Mouse (Mus musculus) right cerebral cortex, adult 18-20 months (tissue): Measurements from ENCODE around the gene Adk.
"Not testable (repeated sequence)": the region's sequence is repeated elsewhere in the genome, so short reads cannot be mapped to it uniquely, and the experiment has no call there.

Source experiments
- DNase-seq: peaks from one replicate; pipeline ENCODE4 v3.0.0; 2022; ENCODE audit warnings: mixed read lengths

Adk gene

GRCm38 (mm10) chr14:21441772-21442533 lies 389.6 kb downstream of the Adk start:
- DNase-seq = no peak

- DNase-seq = no peak
These were observed 400.2 kb downstream of the Adk start for GRCm38 (mm10) chr14:21452581-21452980.

DNA sequence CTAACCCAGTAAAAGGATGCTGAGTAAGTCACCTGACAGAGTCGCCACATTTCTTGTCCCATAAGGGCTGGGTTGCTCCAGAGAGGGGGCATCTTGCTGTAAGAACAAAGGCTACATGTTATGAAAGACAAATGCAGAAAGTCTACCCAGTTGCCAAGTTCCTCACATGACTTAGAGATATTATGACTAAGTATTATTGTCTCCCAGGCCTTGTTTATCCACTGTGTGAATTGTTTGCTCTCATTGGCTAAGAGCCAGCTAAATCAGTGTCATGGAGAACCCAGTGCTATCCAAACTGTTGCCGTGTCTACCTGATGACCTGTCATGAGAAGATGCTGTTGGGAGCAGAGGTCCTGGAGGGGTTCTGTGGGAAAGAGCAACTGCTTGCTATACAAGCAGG lies 401.5 kb downstream of the Adk start:
- no peak for DNase-seq

DNA sequence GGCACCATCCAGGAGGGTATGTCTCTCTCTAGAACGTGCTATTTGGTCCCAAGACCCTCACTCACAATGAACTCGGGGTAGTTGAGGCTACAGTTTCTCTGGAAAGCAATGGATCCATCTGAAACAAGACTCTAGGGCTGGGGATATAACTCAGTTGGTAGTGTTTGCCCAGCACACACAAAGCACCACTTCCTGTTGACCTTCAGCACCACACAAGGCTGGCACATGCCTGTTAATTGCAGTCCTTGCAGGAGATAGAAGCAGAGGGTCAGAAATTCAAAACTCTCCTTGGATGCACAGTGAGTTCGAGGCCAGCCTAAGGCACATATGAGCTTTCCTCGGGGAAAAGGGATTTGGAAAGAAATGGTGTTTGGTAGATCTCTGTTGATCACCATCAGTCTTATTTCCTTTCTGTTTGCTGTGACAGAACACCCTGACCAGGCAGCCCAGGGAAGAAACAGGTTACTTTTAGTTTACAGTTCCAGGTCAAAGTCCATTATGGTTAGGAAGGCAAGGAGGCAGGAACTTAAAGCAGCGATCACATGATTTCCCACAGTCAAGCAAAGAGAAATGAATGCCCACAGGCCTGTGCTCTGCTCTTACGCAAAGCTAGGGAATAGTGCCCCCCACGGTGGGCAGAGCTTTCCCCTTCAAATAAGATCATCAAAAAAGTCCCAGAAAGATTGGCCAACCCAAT lies 403.4 kb downstream of the Adk start:
- DNase-seq = no peak

DNA sequence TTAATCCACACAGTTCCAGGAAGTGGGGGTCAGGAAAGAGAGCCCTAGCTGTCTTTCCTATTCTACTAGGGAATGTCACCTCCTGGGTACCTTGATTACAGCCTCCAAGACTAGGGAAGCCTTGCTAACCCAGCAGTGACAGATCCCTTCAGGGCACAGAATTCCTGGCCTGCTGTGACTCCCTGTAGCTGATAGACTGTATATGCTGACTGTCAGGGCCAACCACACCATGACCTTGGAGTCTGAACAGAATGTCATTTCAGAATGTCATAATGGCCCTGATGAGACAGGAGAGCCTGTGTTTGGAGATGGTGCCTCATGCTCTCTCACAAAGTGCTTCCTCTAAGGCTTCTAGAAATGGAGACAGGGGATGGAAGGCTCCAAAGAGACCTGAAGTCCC lies 404.2 kb downstream of the Adk start:
- DNase-seq = no peak

DNA sequence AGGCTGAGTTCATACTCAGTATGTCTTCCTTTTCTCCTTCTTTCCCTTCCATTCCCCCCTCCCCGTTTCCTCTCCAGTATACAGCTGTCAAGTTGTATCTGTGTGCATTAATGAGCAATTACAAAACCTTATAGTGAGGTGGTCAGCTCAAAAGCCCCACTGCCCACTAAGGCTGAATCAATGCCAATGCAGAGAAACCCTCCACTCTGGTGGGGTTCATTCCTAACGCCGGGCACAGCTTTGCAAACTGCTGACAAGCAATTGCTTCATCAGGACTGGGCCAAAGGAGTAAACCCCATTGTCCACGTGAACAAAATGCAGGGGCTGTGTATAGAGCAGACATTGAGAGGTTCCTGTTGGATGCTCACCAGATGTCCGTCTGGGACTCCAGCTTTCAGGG lies 405.5 kb downstream of the Adk start:
- no peak for DNase-seq

DNA sequence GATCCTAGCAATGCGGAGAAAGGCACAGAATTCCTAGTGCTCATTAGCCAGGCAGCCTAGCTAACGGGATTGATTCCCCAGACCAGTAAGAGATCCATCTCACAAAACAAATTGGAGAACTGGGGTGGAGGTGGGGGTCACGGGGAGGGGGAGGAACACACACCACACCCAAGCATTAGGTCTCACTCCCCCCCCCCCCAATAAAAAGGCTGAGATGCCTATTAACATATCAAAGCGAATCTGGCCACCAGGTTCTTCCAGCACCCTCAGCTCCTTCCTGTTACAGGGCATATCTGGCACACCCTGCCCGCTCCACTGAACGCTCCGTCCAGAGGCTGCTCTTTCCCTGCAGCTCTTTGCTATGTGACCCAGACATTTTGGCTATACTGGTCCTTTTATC lies 406.3 kb downstream of the Adk start:
- DNase-seq = no peak

GRCm38 (mm10) chr14:21459163-21459562 lies 406.8 kb downstream of the Adk start:
- no peak for DNase-seq

DNA sequence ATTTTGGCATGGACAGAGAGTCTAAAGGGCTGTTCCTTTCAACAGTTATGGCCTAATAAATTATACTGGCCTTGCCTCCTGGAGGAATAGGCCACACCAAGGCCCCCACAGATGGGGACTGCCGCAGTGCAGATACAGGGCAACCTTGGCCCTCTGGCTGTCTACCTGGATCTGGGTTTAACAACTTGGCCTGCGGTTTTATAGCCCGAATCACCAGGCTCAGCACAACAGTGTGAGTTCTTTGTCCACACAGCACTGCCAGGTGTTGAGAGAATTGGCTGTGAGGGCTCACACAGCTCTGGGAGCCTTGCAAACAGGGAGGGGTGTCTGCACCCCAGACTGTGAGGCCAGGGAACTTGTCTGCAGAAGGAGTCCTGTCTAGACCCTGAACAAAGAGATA lies 410.0 kb downstream of the Adk start:
- no peak for DNase-seq

GRCm38 (mm10) chr14:21463117-21463712 lies 410.8 kb downstream of the Adk start:
- DNase-seq = no peak

DNA sequence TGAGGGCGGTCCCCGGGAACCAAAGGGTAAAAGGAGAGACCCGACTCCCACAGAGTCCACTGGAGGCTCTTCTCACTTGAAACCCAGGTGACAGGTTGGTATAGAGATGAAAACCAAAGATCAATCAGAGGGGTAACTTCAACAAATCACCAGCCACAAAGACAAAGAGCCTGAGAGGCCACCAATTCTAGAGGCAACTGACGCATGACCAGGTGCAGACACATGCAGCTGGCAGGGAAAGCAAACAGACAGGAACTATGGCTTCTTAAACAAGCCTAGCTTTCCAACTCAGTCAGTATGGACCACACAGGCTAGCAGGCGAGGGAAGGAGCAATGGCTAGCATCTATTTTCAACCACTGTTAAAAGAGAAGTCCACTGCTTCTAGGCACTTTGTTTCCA lies 418.0 kb downstream of the Adk start:
- DNase-seq = no peak

GRCm38 (mm10) chr14:21471975-21472374 lies 419.6 kb downstream of the Adk start:
- no peak for DNase-seq

DNA sequence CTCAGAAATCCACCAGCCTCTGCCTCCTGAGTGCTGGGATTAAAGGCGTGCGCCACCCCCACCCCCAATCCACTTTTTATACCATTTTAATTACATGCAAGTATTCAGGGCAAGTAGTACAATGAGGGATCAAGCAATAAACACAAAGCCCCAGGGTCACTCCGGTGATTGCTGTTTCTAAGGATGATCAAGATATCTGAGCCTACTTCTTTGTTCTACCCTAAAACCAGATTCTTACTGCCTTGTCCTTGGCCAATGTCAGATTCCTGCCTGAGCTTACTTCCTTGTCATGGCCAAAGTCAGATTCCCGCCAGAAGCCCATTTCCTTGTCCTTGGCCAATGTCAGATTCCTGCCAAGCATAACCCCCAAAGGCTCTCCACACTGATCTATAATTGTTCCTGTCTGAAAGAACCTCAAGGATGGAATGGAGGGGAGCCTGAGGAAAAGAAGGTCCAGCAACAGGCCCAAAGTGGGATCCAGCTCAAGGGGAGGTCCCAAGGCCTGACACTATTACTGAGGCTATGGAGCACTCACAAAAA lies 422.3 kb downstream of the Adk start:
- DNase-seq = not testable (repeated sequence)

DNA sequence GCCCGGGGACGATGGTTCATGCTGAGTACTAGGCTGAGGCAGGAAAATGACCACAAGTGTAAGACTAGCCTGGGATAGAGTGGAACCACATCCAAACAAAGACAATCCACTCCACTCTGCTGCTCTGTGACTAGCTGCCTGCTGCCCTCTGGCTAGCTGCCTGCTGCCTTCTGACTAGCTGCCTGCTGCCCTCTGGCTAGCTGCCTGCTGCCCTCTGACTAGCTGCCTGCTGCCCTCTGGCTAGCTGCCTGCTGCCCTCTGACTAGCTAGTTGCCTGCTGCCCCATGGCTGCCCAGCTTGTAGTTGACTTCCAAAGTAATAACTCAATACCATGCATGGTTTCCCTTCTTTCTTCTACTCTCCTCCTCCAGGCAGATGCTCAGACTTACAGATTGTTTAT lies 424.8 kb downstream of the Adk start:
- DNase-seq = no peak

DNA sequence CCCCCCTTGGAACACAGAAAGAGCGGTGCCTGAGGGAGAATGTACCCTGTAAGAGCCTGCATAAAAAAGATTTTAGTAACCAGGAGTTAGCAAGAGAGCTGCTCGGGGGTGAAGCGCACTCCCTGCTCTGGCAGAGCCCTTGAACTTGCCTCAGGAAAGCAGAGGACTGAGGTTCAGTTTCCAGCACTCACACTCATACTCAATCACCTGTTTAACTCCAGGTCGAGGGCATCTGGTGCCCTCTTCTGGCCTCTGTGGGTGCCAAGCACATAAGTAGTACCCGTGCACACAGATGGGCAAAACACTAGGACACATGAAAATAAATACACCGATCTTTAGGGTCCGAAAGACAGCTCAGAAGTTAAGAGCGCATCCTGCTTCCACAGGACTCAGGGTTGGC lies 427.2 kb downstream of the Adk start:
- no peak for DNase-seq

DNA sequence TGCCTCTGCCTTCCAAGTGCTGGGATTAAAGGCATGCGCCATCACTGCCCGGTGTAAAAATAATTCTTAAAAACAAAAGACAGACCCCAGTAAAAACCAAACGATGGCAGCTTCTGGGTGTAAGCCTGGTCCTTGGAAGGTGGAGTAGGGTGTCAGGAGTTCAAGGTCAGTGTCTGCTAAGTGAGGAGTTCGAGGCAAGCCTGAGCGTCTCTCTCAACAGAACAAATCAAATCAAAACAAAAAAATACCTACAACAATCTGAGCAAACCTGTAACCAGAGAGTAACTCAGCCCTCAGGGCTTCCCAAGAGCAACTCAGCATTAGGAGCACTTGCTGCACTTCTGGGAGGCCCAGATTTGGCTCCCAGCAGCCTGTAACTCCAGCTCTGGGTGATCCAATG lies 427.8 kb downstream of the Adk start:
- no peak for DNase-seq

- DNase-seq = no peak
These were observed 428.9 kb downstream of the Adk start, which contains the start of gene Kat6b for GRCm38 (mm10) chr14:21481231-21481630. Kat6b (plus strand) TSS chr14:21481434.

DNA sequence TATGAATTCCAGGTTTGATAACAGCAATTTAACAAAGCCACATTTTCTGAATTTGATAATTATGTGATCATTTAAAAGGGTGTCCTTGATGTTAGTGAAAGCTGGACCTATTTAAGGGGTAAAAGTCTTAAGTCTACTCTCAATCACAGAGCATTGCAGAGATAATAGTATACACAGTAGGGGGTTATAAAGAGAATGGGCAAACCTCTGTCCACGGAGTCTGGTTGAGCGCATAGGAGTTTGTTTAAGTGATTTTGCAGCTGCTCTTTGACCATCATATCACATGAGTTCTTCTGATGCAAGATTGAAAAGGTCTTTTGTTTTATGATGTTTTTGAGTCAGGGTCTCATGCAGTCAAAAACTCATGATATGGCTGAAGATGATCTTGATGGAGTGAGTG lies 431.8 kb downstream of the Adk start:
- DNase-seq = no peak

DNA sequence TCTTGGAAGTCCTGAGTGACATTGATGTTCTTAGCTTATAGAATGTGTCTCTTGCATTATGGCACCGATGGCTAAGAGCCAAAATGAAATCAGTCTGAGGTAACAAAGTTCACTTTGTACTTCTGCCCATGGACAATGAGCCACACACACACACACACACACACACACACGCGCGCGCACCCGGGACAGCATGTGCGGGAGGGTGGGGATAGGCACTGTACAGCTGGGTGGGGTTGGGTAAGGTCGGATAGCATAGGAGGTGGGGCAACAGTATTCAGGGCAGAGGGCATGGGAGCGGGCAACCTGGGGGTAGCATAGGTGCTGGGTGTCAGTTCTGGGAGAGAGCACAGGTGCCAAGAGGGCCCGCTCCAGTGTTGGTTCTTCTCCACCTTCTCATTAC lies 432.3 kb downstream of the Adk start:
- DNase-seq = no peak

- DNase-seq = no peak
These were observed 433.7 kb downstream of the Adk start for GRCm38 (mm10) chr14:21485961-21486520.

DNA sequence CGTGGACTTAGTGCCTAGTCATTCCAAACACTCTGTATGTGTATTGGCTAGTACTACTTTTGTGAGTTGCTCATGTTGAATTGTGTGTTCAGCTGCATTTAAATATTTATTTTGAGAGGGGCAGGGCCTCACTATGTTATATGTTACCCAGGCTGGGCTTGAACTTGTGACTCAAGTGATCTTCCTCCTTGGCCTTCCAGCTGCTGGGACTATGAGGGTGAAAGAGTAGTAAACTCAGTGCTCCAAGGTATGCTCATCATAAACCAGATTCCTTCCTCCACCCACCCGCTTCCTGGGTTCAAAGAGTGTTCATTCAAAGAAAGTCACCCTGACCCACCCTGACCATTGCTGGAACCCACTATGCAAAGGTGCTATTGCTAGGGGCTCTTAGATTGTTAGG lies 434.8 kb downstream of the Adk start:
- DNase-seq = not testable (repeated sequence)

DNA sequence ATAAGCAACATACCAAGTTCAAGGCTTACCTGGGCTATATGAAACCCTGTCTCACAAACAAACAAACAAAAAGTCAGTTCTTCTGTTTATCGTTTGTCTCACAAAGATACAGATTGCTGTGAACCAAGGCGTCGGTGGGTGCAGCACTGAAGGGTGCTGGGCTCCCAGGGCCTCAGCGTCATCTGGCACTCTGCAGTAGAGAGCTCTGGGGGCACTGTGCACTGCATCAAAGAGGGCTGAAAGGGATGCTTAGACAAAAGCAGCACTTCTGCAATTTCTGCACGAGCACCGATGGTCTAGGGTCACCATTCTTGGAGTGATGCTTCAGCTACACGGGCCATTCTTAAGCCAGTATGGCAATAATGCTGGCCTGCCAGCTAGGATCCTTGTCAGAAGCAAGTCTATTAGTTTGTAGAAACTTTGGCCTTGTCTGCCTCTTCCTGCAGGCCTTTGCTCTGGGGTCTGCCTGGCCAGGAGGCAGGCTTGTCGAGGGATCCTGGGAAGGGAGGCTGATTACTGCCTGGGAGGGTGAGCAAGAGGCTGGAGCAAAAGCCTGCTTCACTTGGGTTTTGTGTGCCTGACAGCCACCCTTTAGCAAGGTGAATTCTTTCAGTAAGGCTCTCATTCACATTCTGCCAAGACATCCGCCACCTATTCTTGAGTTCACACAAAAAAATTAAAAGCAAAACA lies 436.2 kb downstream of the Adk start:
- not testable (repeated sequence) for DNase-seq

DNA sequence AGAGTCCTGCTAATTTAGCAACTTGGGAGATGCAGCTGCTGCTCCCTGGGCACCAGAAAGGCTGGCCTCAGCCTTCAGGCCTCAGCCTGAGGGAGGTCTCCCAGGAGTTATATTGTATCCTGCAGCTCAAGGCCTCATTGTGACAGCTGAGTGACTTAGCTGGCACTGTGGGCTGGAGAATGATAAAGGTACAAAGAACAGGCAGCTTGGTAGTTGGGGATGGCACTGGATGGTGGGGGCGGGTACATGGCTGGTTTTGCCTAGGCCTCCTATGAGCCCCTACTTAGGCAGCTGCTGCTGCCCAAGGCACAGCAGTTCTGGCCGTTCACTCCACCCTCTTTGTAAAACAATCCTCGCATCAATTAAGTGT lies 436.7 kb downstream of the Adk start:
- no peak for DNase-seq
